Mouse (Mus musculus) retina, adult 2 months (tissue): ENCODE measurements around the gene Prkci.

Experiments
- DNase-seq: peaks from one replicate; pipeline ENCODE4 v3.0.0-alpha.2; 2012; ENCODE audit warnings: low read depth, low spot score

Prkci gene

DNA sequence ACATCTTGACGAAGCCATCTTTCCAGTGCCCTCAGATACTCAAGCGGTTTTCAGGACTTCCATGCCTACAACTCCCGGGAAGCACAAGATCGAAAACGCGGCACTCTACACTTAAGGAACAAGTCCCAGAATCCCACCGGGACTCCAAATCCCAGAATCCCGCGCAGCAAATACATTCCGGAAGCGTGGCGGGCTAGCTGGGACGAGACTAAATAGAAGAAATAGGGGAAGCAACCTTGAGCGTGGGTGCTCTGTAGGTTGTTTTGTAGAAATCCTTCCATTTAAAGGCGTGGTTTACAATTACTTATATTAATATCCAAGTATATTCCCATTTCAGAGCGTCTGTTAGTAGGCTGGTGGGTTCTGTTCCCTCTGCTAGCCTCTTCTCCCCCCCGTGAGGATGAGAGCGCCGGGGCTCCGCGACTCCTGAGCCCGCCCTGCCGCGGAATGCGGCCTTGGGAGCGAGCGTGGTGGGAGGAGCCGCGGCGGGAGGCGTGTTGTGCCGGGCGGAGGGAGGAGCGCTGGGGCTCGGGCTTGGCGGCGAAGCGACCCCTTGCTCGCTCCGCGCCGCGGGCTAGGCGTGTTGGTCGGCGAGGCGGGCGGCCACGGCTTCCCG is at the start of gene Prkci:
Prkci (plus strand) TSS at position 465 of the 616 bp plus-strand sequence.
- DNase-seq, result peak; percentile 86

DNA sequence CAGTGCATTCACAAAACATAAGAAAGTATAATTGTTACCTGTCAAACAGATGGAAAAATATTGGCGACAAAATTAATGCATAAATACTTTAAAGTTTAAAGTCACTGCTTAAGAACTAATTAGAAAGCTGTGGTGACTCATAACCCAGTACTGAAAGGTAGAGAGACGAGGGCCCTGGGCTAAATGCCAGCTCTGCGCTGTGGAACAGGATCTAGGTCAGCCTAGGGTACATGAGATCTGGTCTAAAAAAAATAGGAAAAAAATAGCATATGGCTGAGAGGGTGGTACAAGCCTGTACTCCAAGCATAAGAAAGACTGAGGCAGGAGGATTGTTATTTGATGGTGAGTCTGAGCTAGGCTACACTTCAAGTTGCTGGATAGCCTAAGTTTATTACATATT is 43.9 kb upstream of the Prkci start:
- no peak for DNase-seq

DNA sequence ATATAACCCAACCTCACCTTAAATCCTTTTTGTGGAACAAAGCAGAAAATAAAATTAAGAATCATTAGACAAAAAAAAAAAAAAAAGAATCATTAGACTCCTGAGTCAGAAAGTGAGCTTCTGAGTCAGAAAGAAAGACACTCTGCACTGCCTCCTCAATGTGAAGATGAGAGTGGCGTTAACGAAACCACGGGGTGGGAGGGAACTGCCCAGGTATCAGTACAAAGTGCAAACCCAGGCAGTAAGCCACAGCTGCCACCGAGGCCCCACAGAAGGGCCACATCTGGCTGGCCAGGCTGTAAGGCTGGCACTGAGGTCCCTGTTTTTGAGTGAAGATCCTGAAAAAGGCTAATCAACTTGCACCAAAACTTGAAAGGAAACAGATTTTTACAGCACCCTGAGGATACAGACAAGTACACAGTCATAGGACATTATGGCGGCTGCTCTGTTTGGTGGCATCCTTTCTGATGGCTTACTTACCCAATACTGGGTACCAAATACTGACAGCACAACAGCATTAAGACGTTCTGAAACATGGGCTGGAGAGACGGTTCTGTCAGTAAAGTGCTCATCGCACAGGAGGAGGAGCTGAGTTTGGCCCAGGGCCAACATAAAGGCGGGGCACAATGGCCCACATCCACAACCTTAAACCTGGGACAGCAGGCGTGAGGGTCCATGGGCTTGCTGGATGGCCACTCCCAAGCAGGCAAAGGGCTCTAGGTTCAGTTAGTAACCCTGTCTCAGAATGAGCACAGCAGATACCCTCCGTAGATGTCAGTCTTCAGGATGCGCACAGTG is 43.1 kb upstream of the Prkci start:
- DNase-seq, result no peak

DNA sequence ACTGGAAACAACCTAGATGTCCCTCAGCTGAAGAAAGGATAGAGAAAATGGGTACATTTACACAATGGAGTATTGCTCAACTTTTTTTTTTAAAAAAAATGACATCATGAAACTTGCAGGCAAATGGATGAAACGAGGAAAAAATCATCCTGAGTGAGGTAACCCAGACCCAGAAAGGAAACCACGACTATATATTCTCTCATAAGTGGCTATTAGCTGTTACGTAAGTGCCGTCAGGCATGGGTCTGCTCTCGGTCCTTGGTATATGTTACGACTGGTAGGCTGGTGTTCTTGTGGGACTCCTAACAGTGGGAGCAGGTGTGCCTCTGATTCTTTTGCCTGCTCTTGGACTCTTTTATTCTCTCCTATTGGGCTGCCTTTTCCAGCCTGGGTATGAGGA is 39.2 kb upstream of the Prkci start:
- no peak for DNase-seq

DNA sequence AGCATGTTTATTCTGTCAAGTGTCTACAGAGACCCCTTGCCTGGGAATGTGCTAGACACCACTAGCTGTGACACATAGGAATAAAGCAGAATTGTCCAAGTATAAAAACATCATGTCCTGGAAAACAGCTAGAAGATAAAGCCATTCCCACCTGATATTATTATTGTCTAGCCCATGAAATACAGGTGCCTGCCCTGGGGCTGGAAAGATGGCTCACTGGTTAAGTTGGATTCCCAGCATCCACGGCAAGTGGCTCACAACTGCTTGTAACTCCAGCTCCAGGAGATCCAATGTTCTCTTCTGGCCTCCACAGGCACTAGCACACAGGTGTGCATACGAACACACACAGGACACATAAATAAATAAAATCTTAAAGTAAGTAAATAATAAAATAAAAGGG is 36.8 kb upstream of the Prkci start:
- DNase-seq, result no peak

DNA sequence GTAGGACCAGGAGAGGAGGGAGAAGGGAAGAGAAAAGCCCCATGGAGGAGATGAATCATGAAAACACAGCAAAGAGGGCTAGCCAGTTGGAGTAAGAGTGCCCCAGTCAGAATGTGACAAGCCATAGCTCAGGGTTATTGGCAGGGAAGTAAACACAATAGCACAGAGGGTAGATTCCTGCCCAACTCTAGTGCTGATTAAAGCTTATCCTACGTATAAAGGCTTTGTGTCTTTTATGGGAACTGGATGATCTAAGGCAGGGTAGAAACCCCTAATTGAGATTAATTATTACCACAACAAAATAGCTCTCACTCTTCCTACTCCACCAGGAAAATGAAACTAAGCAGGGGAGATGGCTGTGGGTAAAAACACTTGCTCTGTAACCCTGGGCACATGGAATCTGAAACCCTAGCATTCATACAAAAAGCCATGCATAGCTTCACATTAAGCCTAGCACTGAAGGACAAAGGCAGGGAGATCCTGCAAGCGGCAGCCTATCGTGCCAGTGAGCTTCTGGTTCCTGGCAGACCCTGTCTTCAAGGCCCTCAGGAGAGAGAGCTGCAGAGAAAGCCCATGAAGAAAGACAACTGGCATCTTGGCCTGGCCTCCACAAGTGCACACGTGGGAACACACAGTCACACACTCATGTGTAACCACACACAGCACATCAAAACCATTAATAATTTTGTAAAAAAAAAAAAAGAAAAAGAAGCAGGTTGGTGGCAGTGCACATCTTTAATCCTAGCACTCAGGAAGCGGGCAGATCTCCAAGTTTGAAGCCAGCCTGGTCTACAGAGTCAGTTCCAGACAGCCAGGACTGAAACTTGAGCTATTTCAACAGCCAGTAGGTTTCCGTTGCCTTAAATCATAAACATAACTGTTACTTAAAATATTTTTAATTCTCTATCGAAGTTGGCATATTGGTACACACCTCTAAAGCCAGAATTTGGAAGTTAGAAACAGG is 35.4 kb upstream of the Prkci start:
- no peak for DNase-seq

DNA sequence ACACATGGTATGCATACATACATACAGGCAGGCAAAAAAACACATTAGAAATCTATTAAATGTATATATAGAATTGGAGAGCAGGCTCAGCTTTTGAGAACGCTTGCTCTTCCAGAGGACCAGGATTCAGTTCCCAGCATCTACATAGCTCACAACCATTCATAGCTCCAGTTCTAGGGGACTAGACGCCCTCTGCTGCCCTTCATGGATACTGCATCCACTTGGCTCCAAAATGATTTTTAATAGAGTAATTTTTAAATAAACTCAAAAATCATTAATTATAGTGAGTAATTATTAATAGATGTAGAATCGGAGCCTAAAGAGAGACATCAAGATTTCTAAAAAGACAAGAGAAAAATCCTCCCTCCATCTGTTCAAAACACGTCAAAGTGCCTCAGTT is 32.4 kb upstream of the Prkci start:
- DNase-seq, result no peak

DNA sequence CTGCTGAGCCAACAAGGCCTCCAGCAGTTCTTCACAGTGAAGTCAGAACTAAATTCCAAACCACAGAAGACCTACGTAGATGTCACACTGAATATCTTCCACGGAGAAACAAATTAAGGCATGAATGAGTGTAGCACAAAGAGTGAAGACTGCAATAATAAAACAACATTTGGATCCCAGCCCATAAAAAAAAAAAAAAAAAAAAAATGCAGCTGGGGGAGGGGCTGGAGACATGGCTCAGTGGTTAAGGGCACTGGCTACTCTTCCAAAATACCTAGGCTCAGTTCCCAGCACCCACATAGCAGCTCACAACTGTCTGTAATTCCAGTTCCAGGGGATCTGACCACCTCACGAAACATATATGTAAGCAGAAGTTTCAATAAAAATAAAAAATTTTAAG is 31.3 kb upstream of the Prkci start:
- DNase-seq, result no peak

DNA sequence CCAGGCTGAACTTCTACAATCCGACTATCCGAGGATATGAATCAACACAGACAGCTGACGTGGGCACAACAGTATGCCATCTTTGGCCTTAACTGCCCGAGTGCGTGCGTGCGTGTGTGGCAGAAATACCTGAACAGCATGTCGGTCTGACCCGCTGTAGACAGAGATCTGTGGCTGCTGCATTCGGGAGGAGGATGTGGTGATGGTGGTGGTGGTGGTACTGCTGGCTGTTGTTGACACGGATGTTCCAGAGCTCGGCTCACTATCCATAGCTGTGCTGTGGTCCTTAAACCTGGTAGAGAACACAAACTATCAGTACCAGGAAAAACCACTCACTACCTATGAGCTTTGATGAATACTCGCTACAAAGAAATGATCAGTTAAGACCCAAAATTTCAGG is 29.9 kb upstream of the Prkci start:
- DNase-seq, result no peak

DNA sequence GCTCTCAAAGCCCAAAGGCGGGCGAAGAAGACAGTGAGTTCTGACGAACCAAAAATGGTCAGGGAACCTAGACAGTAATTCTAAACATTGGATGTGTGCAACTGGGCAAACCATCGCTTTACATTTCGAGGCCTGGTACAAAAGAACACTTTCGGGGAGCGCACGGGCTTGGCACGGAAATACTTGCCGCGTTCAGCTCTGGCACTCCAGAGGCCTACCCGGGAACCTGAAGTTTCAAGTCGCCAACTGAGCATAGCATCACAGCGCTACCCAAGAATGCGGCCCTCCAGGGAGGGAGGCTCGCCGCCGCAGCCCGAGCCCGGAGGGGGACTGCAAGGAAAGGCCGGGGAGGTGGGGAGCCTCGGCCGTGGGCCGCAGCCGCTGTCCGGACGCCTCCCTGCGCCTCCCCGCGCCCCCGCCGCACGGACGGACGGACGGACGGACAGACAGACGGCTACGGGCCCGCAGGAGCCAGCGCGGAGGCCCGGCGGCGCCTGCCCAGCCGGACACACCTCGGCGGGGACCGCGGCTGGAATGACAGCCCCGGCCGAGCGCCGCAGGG is 26.9 kb upstream of the Prkci start:
- no peak for DNase-seq

DNA sequence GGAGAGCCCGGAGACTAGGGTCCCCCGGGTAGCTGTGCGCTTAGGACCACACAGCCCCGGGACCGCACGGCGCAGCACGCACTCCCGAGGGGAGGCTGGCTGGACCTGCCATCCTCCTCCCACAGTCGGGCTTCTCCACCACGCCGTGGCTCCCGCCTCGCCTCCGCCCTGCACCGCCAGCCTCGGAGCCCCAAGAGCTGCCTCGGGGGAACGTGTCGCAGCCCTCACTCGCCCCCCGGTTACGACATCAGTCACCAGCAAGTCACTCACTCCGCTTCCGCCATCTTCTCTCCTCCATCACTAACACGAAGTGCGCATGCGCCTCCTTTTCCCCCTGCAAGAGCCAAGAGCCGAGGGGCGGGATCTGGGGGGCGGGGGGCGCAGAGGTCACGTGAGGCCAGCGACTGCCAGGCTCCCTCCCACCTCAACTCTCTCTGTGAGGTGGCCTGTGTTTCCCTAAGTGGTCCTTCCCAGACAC is 26.4 kb upstream of the Prkci start, which contains the start of gene Phc3:
Phc3 (minus strand) TSS at position 312 of the 478 bp plus-strand sequence.
- DNase-seq, result peak; percentile 87

DNA sequence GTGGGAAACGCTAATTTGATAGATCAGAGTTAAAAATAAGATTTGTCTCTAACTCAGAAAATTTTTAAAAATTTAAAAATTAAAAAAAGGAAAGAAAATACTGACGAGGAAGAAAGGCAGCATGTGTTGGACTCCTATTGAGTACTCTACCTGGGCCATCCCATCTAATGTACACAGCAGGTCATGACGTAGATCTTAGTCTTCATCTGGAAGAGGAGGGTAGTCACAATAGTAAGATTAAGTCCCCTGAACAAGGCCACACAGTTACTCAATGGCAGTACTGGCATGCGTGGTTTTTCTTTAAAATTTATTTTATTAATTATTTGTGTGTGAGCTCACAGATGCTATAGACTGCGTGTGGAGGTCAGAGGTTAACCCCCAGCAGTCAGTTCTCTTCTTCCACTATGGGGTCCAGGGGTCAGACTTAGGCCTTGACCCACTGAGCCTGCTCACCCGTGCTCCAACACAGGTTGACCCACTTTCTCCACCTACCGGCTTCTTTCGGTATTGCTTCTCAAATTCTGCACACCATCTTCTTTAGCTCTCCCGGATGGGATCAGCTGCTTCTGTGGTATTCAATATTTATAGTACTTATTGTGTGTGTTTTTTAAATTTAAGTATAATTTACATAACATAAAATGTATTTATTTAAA is 20.3 kb upstream of the Prkci start:
- peak; percentile 50 for DNase-seq

DNA sequence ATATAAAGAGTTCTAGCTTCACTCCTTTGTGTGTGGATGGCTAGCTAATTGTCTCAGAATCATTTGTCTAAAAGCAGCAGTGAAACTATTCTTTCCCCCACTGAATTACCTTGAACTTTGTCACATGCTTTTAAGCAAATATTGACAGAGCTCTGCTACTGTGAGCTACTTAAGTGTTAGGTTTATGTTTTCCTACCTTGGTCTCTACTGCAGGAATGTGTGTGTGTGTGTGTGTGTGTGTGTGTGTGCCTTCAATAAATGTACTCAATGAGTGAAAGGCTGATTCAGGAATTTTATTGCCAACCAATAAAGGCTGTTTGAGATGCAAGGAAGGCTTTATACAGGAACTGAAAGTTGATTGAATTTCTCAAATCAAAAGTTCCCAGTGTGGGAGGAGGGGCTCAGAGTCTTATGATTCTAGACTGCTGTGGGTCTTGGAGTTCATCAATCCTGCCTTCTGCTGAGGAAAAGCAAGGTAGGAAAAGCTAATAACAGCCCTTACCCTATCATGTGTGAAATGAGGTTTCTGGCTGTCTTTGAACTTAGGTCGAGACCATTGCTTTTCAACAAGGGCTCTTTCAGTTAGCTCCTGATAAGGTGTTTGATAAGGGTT is 18.4 kb upstream of the Prkci start:
- DNase-seq, result no peak

DNA sequence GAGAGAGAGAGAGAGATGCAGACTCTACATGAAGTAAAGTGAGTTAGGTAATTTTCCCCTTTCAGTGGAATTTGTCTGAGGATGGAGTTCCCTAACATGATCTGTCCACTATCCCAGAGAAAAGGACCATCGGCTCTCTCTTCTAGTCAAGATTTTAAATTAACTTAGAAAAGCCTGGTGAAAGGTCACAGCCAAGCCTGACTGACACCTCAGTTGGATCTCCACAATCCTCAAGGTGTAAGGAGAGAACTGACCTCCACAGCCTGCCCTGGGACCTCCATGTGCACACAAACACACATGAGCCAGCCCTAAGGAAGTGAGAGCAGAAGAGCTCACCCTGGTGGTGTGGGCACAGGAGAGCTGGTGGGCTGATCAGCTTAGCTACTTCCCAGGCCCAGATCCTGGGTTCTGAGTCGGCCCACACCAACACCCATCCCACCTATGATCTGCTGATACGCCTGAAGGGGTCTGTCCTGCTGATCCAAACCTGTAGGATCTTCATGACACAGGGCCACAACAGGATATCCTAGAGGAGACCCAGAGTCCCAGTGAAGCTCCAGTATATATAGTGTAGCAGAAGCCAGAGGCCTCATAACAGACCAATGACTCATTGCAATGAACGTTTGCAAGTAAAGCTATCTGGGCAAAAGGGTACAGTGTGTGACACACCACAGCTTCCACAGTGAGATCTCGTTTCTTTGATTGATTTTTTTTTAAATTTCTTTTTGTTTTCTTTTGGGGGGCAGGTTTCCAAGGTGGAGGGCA is 13.7 kb upstream of the Prkci start:
- DNase-seq, result no peak

DNA sequence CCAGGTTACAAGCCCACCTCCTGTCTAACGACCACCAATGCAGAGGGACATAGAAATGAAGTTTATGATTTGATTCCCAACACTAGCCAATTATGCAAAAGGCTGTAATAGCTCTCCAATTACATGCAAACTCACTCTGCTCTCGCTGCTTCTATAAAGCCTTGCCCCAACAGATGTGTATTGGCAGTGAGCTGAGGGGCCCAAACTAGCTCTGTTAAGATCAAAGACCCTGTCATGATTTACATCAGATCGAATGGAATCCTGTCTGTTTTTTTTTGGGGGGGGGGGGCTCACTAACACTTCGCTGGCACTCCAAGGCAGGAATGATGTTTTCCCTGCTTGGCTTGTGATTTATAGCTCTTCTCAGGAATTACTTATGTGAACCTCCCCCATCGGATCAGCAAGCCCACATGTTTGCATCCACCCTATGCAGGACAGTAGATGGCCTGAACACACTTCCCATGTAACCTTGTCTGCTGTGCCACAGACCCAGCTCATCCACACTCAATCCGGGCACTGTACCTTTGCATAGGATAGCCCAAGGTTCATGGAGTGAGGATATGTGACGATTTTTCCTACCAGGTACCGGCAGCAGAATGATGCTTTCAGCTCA is 12.5 kb upstream of the Prkci start:
- DNase-seq, result no peak

DNA sequence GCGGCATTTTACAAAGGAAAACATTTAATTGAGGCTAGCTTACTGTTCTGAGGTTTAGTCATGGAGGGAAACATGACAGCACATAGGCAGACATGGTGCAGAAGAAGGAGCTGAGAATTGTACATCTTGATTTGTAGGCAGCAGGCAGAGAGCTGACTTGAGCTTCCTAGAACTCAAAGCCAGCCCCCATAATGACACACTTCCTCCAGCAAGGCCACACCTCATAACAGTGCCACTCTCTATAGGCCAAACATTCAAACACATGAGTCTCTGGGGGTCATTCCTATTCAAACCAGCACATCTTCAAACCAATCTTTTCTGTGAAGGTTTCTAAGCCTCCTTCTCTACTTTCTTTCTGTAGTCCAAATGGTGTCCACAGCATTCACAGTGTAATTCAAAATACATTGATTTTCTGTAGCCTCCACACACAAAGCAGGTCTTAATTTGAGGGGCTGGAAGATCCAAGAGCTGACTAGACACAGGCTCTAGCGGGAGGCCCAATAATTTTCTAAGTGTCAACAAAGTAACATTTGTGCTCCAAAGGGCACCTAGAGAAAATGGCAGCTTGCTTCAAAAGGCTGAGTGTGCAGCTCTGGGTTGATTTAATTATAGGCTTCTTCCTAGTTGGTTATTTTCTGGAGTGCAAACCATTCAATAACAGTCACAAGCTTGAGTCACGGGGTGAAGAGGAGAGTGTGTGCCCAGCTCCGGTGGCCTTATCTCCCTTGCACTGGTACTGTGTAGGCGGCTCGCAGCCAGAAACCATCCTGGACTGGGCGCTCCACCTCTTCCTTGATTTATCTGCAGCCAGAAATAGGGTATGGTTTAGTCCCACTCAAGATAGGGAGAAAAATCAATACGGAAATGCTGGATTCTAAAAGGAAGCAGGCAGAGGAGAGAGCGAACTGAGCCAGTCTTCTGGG is 7.9 kb upstream of the Prkci start:
- no peak for DNase-seq

DNA sequence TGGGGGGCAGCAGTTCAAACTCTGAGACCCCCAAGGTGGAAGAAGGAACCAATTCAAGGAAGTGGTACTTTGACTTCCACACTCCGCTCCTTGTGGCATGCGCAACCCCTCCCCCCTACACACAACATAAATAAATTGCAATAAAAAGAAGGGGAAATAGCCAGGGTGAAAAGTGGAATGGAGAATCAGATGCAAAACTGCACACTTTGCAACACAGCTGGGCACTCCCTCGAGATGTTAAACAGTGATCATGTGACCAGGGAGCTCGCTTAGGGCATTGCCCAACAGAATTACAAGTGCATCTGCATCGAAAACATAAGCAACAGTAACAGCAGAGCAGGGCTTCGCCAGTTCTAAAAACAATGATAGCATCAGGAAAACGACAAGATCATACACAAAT is 3.4 kb upstream of the Prkci start:
- DNase-seq, result no peak

DNA sequence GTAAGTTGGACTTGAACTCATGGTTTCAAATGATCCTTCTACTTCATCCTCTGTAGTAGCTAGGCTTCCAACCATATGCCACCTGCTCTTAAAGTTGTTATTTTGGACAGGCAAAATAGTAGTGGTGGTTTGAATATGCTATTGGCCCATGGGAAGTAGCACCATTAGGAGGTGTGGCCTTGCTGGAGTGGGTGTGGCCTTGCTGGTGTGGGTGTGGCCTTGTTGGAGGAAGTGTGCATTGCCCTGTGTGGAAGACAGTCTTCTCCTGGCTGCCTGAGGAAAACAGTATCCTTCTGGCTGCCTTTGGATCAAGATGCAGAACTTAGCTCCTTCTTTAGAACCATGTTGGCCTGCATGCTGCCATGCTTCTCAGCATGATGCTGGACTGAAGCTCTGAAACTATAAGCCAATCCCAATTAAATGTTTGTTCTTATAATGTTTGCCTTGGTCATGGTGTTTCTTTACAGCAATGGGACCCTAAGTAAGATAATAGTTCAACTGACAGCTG is 2.4 kb upstream of the Prkci start:
- DNase-seq, result no peak
